Mouse (Mus musculus) ZHBTc4 (cell line): Measurements from ENCODE around the gene Zfp82.

Experiments used
- DNase-seq: peaks from one replicate; pipeline ENCODE4 v3.0.0-alpha.2; 2011; ENCODE audit warnings: low read depth, low spot score

Zfp82 gene

GRCm38 (mm10) chr7:30072146-30073028 lies at the start of gene Zfp82:
Zfp82 (minus strand) TSS chr7:30072900.
- peak; percentile 97 for DNase-seq

DNA sequence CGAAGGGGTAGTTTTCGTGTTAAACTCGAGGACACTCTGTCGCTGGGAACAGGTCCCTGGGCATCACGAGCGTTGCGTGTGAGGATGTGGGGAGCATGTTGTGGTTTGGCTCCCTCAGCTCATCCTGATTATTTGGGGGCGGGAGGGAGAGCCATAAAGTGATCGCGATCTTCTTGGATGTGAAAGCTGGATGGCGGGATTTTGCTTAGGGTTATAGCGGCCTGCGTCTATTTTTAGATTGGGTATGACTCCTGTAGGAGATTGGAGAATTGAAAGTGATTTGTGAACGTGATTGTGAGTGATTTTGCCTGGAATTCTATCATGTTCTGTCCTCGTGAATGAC lies 49.5 kb upstream of the Zfp82 start:
- DNase-seq: no peak

GRCm38 (mm10) chr7:30121308-30122187 lies 48.8 kb upstream of the Zfp82 start, which contains the start of gene Zfp382:
Zfp382 (plus strand) TSS chr7:30121942.
- DNase-seq: peak; percentile 97

- peak; percentile 64 for DNase-seq
These were observed 45.2 kb upstream of the Zfp82 start for GRCm38 (mm10) chr7:30117935-30118334.

DNA sequence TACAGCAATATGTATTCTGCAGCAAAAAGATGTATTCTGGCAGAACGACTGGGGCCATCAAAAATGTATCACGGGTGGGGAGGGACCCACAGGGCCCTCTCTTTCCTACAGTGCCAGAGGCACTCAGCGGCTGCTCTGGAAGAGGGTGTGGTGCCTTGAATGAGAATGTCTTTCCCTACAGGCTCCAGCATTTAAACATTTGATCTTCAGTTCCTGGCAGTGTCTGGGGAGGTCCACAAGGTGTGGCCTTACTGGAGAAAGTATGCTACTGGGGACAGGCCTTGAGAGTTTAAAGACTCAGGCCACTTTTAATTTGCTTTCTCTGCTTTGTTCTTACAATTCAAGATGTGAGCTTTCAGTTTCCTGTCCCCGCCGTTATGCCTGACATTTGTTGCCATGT lies 43.4 kb upstream of the Zfp82 start:
- peak; percentile 63 for DNase-seq

GRCm38 (mm10) chr7:30099297-30099696 lies 26.6 kb upstream of the Zfp82 start:
- DNase-seq: peak; percentile 92

DNA sequence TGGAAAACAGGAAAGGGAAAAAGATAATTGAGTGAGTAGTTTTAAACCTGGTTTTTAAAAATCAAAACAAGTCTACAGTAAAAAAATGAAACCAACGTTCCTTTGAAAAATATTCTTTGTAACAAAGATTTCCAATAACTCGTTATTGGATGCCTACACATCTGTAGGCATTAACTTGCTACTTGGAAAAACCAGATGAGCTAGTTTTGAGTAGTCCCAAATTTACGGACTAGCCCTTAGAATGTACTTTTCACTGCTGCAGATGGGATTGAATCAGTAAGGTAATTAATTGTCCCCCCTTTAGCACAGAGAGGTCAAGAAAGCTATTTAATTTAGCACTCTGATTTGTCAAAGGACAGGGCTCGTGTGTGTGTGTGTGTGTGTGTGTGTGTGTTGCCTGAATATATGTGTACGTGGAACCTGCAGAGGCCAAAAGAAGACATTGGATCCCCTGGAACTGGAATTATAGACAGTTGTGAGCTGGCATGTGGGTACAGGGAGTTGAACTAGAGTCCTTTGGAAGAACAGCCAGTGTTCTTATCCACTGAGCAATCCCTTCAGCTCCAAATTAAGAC lies 22.9 kb upstream of the Zfp82 start:
- no peak for DNase-seq

GRCm38 (mm10) chr7:30094646-30095429 lies 22.1 kb upstream of the Zfp82 start, which contains the start of gene Zfp260:
Zfp260 (plus strand) TSS chr7:30094777.
- DNase-seq: peak; percentile 96

DNA sequence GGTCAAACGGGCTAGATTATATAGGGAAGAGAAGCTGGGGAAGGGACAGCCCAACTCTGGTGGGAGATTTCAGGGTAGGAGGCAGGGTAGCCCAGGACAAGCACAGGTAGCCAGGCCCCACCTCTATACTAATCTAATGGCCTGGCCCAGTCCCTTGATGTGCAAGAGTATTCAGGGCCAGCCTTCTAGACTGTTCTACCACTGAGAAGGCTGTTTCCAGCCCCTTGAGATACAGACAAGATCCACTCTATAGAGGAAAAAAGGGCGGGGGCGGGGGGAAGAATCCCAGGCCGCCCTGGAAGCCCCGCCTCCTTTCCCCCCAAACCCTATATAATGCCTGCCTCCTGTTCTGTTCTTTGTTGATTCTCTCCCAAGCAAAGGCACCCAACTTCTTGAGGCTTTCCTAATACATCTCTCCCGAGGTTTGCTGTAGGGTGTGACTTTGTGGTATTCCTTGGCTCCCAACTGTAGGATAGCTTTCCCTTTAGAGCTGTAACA lies 21.3 kb upstream of the Zfp82 start:
- DNase-seq: peak; percentile 53

DNA sequence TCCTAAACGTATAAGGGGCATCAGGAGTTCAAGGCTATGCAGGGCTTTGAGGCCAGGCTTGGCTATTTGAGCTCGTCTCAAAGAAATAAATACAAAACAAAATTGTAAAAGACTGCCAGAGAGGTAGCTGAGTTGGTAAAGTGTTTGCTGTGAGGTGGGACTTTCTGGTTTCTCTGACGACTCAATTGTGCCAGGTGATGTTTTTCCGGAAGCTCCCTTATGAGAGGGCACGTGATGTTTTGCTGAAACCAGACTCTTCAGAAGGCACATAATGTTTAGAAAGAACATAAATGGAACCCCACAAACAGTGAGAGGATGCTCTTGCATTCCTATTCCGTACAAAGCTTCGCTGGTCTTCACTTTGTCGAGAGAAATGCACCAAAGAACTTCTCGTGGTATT lies 20.0 kb upstream of the Zfp82 start:
- no peak for DNase-seq

- peak; percentile 75 for DNase-seq
These were observed 18.4 kb upstream of the Zfp82 start for GRCm38 (mm10) chr7:30090970-30091585.

DNA sequence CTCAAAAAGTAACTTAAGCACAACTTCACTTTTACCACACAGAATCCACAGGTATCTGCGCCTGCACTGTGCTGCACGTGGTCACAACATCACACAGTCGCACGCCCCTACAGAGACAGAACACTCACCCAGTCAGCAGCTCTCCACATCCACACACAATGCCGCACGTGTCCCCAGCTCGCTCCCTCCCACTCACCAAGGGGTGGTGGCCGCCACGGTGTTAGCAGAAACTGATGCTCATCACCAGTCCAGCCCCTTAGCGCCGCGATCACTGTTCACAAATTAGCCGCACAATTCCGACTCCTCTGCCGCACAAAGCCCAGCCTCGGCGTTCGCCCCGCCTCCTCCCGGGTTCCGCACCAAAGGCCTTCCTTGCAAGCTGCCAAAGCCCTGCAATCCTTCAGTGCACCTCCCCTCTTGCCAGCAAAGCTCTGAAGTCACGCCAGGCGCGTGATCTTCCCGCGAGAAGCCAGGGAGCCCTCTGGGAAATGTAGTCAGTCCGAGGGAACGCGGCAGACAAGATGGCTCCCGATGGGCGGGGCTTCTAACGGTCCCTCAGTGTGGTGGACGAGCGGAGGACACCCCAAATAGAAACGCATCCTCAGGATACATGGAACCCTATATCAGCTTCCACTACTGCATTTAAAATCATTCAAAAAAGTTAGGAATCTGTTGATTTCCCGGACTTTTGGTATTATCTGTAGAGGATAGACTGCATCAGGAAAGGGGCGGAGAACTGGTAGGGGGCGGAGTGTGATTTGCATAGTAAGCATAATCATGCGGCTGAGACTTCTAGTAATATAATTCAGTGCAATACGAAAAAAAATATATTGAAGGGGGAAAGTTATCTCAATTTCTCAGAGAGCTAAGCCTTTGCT lies 17.6 kb upstream of the Zfp82 start, which contains the start of the genes Gm26920 and Zfp566:
Gm26920 (minus strand) TSS at position 319 of the 878 bp plus-strand sequence.
Zfp566 (minus strand) TSS at position 436 of the 878 bp plus-strand sequence.
- peak; percentile 99 for DNase-seq

DNA sequence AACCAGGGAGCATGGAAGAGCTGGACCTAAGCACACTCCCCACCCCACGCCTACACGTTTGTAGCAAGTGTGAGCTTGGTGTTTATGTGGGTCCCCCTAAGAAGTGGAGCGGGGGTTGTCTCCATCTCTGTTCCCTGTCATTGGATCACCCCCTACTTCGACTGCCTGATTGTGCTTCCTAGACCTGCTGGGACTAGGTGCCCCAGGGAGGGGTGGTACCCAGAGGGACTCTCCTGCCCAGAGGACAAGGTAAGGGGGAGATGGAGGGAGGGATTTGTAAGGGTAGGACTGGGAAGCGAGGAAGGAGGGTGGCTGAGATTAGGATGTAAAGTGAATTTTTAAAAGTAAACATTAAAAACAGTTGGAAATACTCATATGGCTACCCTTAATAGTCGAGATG lies 16.7 kb upstream of the Zfp82 start:
- no peak for DNase-seq

GRCm38 (mm10) chr7:30086524-30086923 lies 13.8 kb upstream of the Zfp82 start:
- no peak for DNase-seq

DNA sequence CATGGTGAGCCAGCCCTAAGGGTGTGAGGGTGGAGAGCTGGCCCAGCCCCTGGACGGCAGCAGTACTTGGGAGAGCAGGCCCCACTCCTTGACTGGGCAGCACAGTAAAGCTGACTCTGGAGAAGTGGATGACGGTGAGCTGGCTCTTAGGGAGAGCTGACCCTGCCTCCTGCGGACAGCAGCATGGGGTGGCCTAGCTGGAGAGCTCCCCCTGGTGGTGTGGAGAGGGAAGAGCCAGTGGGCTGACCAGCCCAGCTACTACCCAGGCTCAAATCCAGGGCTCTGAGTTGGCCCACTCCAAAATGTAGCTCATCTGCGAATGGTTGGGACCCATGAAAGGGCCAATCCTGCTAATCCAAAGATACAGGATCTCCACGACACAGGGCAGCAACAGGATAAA lies 8.1 kb downstream of the Zfp82 start:
- DNase-seq: no peak

DNA sequence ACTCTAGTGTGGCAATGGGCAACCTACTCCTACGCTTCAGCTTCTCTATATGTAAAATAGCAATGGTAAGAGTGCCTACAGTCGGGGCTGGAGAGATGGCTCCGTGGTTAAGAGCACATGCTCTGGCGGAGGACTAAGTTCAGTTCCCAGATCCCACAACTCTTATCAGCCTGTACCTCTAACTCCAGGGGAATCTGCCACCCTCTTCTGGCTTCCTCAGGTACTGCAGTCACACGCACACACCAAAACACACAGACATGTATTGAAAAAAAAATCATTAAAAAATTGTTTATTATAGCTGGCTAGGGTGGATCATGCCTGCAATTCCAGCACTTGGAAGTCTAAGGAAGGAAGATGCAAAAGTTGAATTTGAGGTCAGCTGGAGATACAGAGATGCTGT lies 10.2 kb downstream of the Zfp82 start:
- DNase-seq: peak; percentile 81

- no peak for DNase-seq
These were observed 12.4 kb downstream of the Zfp82 start for GRCm38 (mm10) chr7:30060341-30060740.

GRCm38 (mm10) chr7:30053591-30053990 lies 19.1 kb downstream of the Zfp82 start:
- DNase-seq: no peak

- peak; percentile 92 for DNase-seq
These were observed 21.7 kb downstream of the Zfp82 start, which contains the start of gene Zfp14 for GRCm38 (mm10) chr7:30050882-30051548. Zfp14 (minus strand) TSS chr7:30051380.
